9 mouse cellular contexts compared by ENCODE assay signal in genomic region chr11:49727877-49728276, GRCm38 (mm10). TPM values are rescaled to one million over a fixed set of nuclear protein-coding genes. Genes with fewer than 3 reads are reported as not detected.
DNase-seq lines count a peak whose midpoint lies in the region; ATAC-seq and TF ChIP-seq lines count a peak whose summit lies in the region.
"Had no signal": no experiment of that assay in that cellular context is flagged by ENCODE, and none has a peak within 500 bp of the region (broad histone marks: within the 10 kb centered on the region; RNA-seq: fewer than 3 reads in every experiment).

No protein-coding gene starts in this region.

- no peaks in the 10 kb centered on the region for H3K27me3 ChIP-seq in intestine, postnatal 0 days (replicated peaks; ENCODE audit: control insufficient read depth, insufficient read depth, low read length)
- H3K27me3 ChIP-seq in liver, embryonic 11.5 days (replicated peaks; ENCODE audit: control insufficient read depth, insufficient read depth, low read length), result no peaks in the 10 kb centered on the region
- H3K27me3 ChIP-seq in neural tube, embryonic 15.5 days (replicated peaks), result no peaks in the 10 kb centered on the region
- H3K27me3 ChIP-seq: neural tube, embryonic 12.5 days had no signal

- WGBS in intestine, postnatal 0 days, result 12% methylated on average over 3 of the region's 3 CpGs
- 7% methylated on average over 3 of the region's 3 CpGs for WGBS in liver, embryonic 11.5 days
- WGBS in neural tube, embryonic 15.5 days, result 13% methylated on average over 3 of the region's 3 CpGs

- DNase-seq in A20 (ENCODE audit: low read depth, low spot score) (peak; percentile 66), ES-CJ7 (ENCODE audit: low read depth, low spot score) (peak; percentile 68)
- DNase-seq in cerebellum, adult 18-20 months, result peak; percentile 67 to 68
- DNase-seq in forelimb bud, embryonic 11.5 days (ENCODE audit: low read depth, low spot score), result peak; percentile 40
- no peak for DNase-seq in liver, embryonic 11.5 days (ENCODE audit: low spot score)
- DNase-seq in thymus, postnatal 25 days, result peak; percentile 67

- no peaks in the 10 kb centered on the region for H3K36me3 ChIP-seq in intestine, postnatal 0 days (ENCODE audit: control insufficient read depth, insufficient read depth)
- no peaks in the 10 kb centered on the region for H3K36me3 ChIP-seq in liver, embryonic 11.5 days (ENCODE audit: control insufficient read depth, insufficient read depth, low read length)
- no peaks in the 10 kb centered on the region for H3K36me3 ChIP-seq in neural tube, embryonic 15.5 days
- H3K36me3 ChIP-seq: neural tube, embryonic 12.5 days had no signal

- H3K4me2 ChIP-seq in intestine, postnatal 0 days (replicated peaks; ENCODE audit: low read depth), result no peak overlapping the region
- no peak overlapping the region for H3K4me2 ChIP-seq in liver, embryonic 11.5 days
- H3K4me2 ChIP-seq in neural tube, embryonic 15.5 days, result no peak overlapping the region
- H3K4me2 ChIP-seq: neural tube, embryonic 12.5 days had no signal

- H3K9ac ChIP-seq in intestine, postnatal 0 days (ENCODE audit: low read depth, low read length), result no peak overlapping the region
- H3K9ac ChIP-seq in liver, embryonic 11.5 days (ENCODE audit: low read depth, low read length), result no peak overlapping the region
- no peak overlapping the region for H3K9ac ChIP-seq in neural tube, embryonic 15.5 days (replicated peaks)
- H3K9ac ChIP-seq: neural tube, embryonic 12.5 days had no signal

- TF ChIP-seq CTCF in intestine, postnatal 0 days (IDR thresholded peaks at IDR 0.05; ENCODE audit: low read depth), result peak; percentile 89

- no peak overlapping the region for H3K4me3 ChIP-seq in intestine, postnatal 0 days (ENCODE audit: low read depth, low read length)
- no peak overlapping the region for H3K4me3 ChIP-seq in liver, embryonic 11.5 days (ENCODE audit: low read depth, low read length)
- H3K4me3 ChIP-seq in neural tube, embryonic 15.5 days (replicated peaks), result no peak overlapping the region
- H3K4me3 ChIP-seq: neural tube, embryonic 12.5 days had no signal

- H3K27ac ChIP-seq in intestine, postnatal 0 days (ENCODE audit: low read depth, low read length), result no peak overlapping the region
- H3K27ac ChIP-seq in liver, embryonic 11.5 days (ENCODE audit: low read depth, low read length), result no peak overlapping the region
- no peak overlapping the region for H3K27ac ChIP-seq in neural tube, embryonic 15.5 days (replicated peaks)
- H3K27ac ChIP-seq: neural tube, embryonic 12.5 days had no signal

- H3K9me3 ChIP-seq in intestine, postnatal 0 days (ENCODE audit: control insufficient read depth), result no peaks in the 10 kb centered on the region
- no peaks in the 10 kb centered on the region for H3K9me3 ChIP-seq in liver, embryonic 11.5 days (ENCODE audit: control insufficient read depth, low read length)
- H3K9me3 ChIP-seq in neural tube, embryonic 15.5 days (replicated peaks), result no peaks in the 10 kb centered on the region
- H3K9me3 ChIP-seq: neural tube, embryonic 12.5 days had no signal

- ATAC-seq in intestine, postnatal 0 days, result no peak
- ATAC-seq in liver, embryonic 11.5 days (replicated peaks; ENCODE audit: low FRiP score), result 0 out of 2 replicates have a peak, but pooled peaks have one; percentile 34
- ATAC-seq in neural tube, embryonic 15.5 days (ENCODE audit: low FRiP score), result peak; percentile 81

- H3K4me1 ChIP-seq in intestine, postnatal 0 days (replicated peaks; ENCODE audit: control insufficient read depth, insufficient read depth, low read length), result no peaks in the 10 kb centered on the region
- peaks cover 5% of the 10 kb centered on the region for H3K4me1 ChIP-seq in liver, embryonic 11.5 days (replicated peaks; ENCODE audit: control insufficient read depth, insufficient read depth, low read length)
- no peaks in the 10 kb centered on the region for H3K4me1 ChIP-seq in neural tube, embryonic 15.5 days
- H3K4me1 ChIP-seq: neural tube, embryonic 12.5 days had no signal

RNA-seq across cellular contexts. Expression of gene Cnot6, which starts 15.4 kb away (rescaled TPM):
- 27.2 and 31.3 TPM in 2 replicates for polyA plus RNA-seq in intestine, postnatal 0 days (2015; fragmentation: Nextera tagmentation; extraction: Ambion mirVana)
- polyA plus RNA-seq in liver, embryonic 11.5 days (2014; fragmentation: Nextera tagmentation; extraction: Ambion mirVana), result 34.8 and 35.9 TPM in 2 replicates
- polyA plus RNA-seq in neural tube, embryonic 15.5 days (2015; fragmentation: Nextera tagmentation; extraction: Ambion mirVana), result 31.2 and 34.6 TPM in 2 replicates
